Mouse (Mus musculus) brain, embryonic 14.5 days (tissue): ENCODE results near the gene Ctsg.
"Not testable (repeated sequence)": the region's sequence is repeated elsewhere in the genome, so short reads cannot be mapped to it uniquely, and the experiment has no call there.

ENCODE experiments used
- CTCF ChIP-seq: fragments of 200-500 bp; IDR thresholded peaks from 2 replicates; pipeline ENCODE4 v1.5.1; 2012; ENCODE audit warnings: inconsistent platforms, mild to moderate bottlenecking, moderate library complexity, borderline replicate concordance; ENCODE audit not compliant: insufficient read depth, insufficient read length; ENCODE audit errors: extremely low read depth
- POLR2A ChIP-seq: fragments of 200-500 bp; IDR thresholded peaks from 2 replicates; pipeline ENCODE4 v1.6.1; 2012; ENCODE audit warnings: mild to moderate bottlenecking, inconsistent platforms, borderline replicate concordance; ENCODE audit not compliant: poor library complexity, insufficient read depth, insufficient read length, severe bottlenecking; ENCODE audit errors: extremely low read depth

DNA sequence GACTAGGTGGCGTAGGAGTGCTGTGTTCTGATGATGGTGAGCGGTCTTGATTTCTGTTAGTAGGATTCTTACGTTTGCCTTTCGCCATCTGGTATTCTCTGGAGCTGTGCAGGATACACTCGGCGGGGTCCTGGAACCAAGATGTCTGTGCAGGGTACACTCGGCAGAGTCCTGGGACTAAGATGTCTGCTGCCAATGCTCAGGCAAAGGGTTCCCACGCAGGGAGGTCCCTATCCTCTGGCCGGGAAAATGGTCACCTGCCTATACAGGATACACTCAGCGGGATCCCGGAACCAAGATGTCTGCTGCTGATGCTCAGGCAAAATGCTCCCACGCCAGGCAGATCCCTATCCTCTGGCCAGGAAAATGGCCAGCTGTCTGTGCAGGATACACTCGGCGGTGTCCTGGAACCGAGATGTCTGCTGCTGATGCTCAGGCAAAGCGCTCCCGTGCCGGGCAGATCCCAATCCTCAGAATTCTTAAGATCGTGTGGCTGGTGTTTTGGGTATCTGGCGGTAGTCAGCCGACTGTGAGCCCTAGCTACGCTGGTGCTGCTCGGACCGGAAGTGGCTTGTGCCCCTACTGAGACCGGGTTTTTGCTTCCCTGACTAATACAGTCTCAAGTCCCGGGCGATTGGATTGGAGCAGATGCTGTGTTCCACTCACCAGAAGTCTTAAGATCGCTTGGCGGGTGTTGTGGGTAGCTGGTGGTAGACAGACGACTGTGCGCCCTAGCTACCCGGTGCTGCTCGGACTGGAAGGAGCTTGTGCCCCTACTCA, 13.3 kb upstream of the Ctsg start:
- not testable (repeated sequence) for TF ChIP-seq CTCF, POLR2A
